Mouse (Mus musculus): ENCODE data around the gene Gm21366. TPM values are rescaled to one million over a fixed set of nuclear protein-coding genes. Genes with fewer than 3 reads are reported as not detected.
"Not testable (repeated sequence)": the region's sequence is repeated elsewhere in the genome, so short reads cannot be mapped to it uniquely, and the experiment has no call there.

Gene Gm21366
- total RNA-seq (2012; rRNA removed) (not detected in 2 replicates), total RNA-seq (2014; rRNA removed) (not detected in 2 replicates), polyA plus RNA-seq (2012; ENCODE audit: insufficient read length, low read depth) (not detected in 2 replicates)

DNA sequence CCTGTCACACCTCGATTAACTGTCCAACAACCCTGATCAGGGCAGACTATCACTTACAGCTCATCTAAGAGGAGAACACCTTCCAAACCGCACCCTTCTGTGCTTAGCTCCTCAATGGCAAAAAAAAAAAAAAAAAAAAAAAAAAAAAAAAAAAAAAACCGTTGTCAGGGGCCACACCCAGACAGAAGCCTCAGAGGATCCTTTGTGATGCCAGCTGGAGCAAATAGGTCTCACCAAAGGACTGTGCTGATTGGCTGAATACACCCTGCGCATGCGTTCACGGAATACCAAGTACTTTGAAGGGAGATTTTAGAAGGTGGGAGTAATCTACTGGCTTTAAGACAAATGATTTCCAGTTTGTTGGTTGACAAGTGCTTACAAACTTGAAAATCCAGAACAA is at the start of gene Gm21366:
Gene Gm21366 (minus strand): TSS at position 101 of the 400 bp plus-strand sequence.
- H3K9ac ChIP-seq (ENCODE audit: insufficient read depth, low read depth); H3K4me1 ChIP-seq (ENCODE audit: control insufficient read depth in 1 of 2, insufficient read depth in 2 of 2); H3K79me2 ChIP-seq (replicated peaks; ENCODE audit: control insufficient read depth, extremely low read depth, insufficient read depth, poor library complexity, severe bottlenecking); DNase-seq (ENCODE audit: extremely low read depth); H3K27ac ChIP-seq (ENCODE audit: insufficient read depth, low read depth); H3K27me3 ChIP-seq (replicated peaks); H3K4me2 ChIP-seq (ENCODE audit: insufficient read depth, low read depth, poor library complexity, severe bottlenecking); dilution Hi-C loops (cut with MboI; ENCODE audit: extremely low pct_ligation_motif_present, extremely low pct_unique_long_range_greater_than_20kb, low sequenced_read_pairs); H3K4me3 ChIP-seq (replicated peaks in 1 of 3; ENCODE audit: low read depth in 2 of 3, low read length in 2 of 3, poor library complexity in 1 of 3); H3K36me3 ChIP-seq (replicated peaks in 1 of 2; ENCODE audit: control insufficient read depth in 1 of 2, insufficient read depth in 1 of 2, low read length in 1 of 2); in situ Hi-C loops (cut with MboI; ENCODE audit: low pct_ligation_motif_present, low pct_unique_long_range_greater_than_20kb, low sequenced_read_pairs); H3K9me3 ChIP-seq (replicated peaks; ENCODE audit: low read length): not testable (repeated sequence)
